20 mouse cellular contexts compared by ENCODE assay signal in genomic region chr8:122671894-122672293, GRCm38 (mm10). TPM values are rescaled to one million over a fixed set of nuclear protein-coding genes. Genes with fewer than 3 reads are reported as not detected.
"Had no signal": no experiment of that assay in that cellular context is flagged by ENCODE, and none has a peak within 500 bp of the region (broad histone marks: within the 10 kb centered on the region; RNA-seq: fewer than 3 reads in every experiment).

No protein-coding gene starts in this region.

- H3K9me3 ChIP-seq: limb, embryonic 12.5 days; liver, embryonic 13.5 days; lung, embryonic 15.5 days had no signal

- H3K9ac ChIP-seq: limb, embryonic 12.5 days; liver, embryonic 13.5 days; liver, postnatal 0 days; lung, embryonic 15.5 days had no signal

- H3K4me3 ChIP-seq: layer of hippocampus, adult 2 months; limb, embryonic 12.5 days; liver, embryonic 13.5 days; lung, embryonic 15.5 days had no signal

- H3K27ac ChIP-seq: layer of hippocampus, adult 2 months; limb, embryonic 12.5 days; liver, embryonic 13.5 days; lung, embryonic 15.5 days had no signal

- H3K36me3 ChIP-seq: limb, embryonic 12.5 days; lung, embryonic 15.5 days had no signal

- H3K4me2 ChIP-seq: limb, embryonic 12.5 days; liver, embryonic 13.5 days; lung, embryonic 15.5 days; midbrain, embryonic 11.5 days had no signal

- DNase-seq: kidney, adult 18-20 months; kidney, postnatal 10 days; kidney, postnatal 4 days; liver; liver, embryonic 13.5 days; liver, postnatal 0 days; retina, postnatal 1 day; right cerebral cortex, postnatal 4 days; spleen, adult 18-20 months; thymus, adult 18-20 months; thymus, postnatal 14 days had no signal

- ATAC-seq: liver, postnatal 0 days had no signal

RNA-seq across cellular contexts. Expression of gene Pabpn1l, which starts 49.4 kb away (rescaled TPM):
- total RNA-seq: layer of hippocampus, postnatal 10 days; left cerebral cortex, postnatal 36 days; midbrain, postnatal 0 days had no signal
- polyA plus RNA-seq: kidney, embryonic 14.5 days; limb, embryonic 12.5 days; liver, embryonic 13.5 days; liver, postnatal 0 days; lung, embryonic 15.5 days; midbrain, embryonic 11.5 days; midbrain, postnatal 0 days; stomach, embryonic 14.5 days had no signal
